Mouse (Mus musculus) embryonic facial prominence, embryonic 13.5 days (tissue): ENCODE data around the gene Fyb. TPM values are rescaled to one million over a fixed set of nuclear protein-coding genes. Genes with fewer than 3 reads are reported as not detected.
"Not testable (repeated sequence)": the region's sequence is repeated elsewhere in the genome, so short reads cannot be mapped to it uniquely, and the experiment has no call there.

Experiments used
- ATAC-seq: fragments of 200-750 bp; cut with Nextera tagmentation; 2 replicates; pipeline ENCODE4 v1.8.0; 2017; ENCODE audit warnings: low read depth; ENCODE audit not compliant: insufficient number of reproducible peaks, insufficient read depth, low FRiP score, low TSS enrichment
- H3K27ac ChIP-seq: fragments of 300-500 bp; sonication (generic); 2 replicates; pipeline ENCODE4 v1.5.1; 2015; ENCODE audit warnings: moderate library complexity, mild to moderate bottlenecking, inconsistent platforms
- H3K27me3 ChIP-seq: fragments of 300-500 bp; sonication (generic); 2 replicates; pipeline ENCODE4 v1.6.1; 2015; ENCODE audit warnings: mild to moderate bottlenecking, inconsistent platforms
- H3K36me3 ChIP-seq: fragments of 300-500 bp; sonication (generic); 2 replicates; pipeline ENCODE4 v1.6.1; 2015; ENCODE audit warnings: mild to moderate bottlenecking, inconsistent platforms
- H3K4me1 ChIP-seq: fragments of 300-500 bp; sonication (generic); 2 replicates; pipeline ENCODE4 v1.6.1; 2015; ENCODE audit warnings: inconsistent platforms
- H3K4me2 ChIP-seq: fragments of 300-500 bp; sonication (generic); 2 replicates; pipeline ENCODE4 v1.6.1; 2015; ENCODE audit warnings: moderate library complexity, mild to moderate bottlenecking, inconsistent platforms
- H3K4me3 ChIP-seq: fragments of 300-500 bp; sonication (generic); 2 replicates; pipeline ENCODE4 v1.5.1; 2015; ENCODE audit warnings: mild to moderate bottlenecking, inconsistent platforms
- H3K9ac ChIP-seq: fragments of 300-500 bp; sonication (generic); 2 replicates; pipeline ENCODE4 v1.6.1; 2015; ENCODE audit warnings: mild to moderate bottlenecking, inconsistent platforms
- H3K9me3 ChIP-seq: fragments of 300-500 bp; sonication (generic); 2 replicates; pipeline ENCODE4 v1.6.1; 2016; ENCODE audit warnings: inconsistent platforms
- WGBS: fragments of 180-500 bp; shearing (Covaris S2); methylation state at CpG from one replicate; pipeline ENCODE4 v1.1.7; 2015; ENCODE audit warnings: mixed read lengths; 5-methylcytosine and 5-hydroxymethylcytosine counted together
- polyA plus RNA-seq: library from polyadenylated mRNA; unstranded; fragments of >200 nt; fragmentation: Nextera tagmentation; extraction: Ambion mirVana; gene quantifications from 2 replicates; pipeline ENCODE4 v1.2.1, GENCODE M21; 2015

Fyb gene
- polyA plus RNA-seq, 1 experiment from 2014 or later, result 4.6 TPM

DNA sequence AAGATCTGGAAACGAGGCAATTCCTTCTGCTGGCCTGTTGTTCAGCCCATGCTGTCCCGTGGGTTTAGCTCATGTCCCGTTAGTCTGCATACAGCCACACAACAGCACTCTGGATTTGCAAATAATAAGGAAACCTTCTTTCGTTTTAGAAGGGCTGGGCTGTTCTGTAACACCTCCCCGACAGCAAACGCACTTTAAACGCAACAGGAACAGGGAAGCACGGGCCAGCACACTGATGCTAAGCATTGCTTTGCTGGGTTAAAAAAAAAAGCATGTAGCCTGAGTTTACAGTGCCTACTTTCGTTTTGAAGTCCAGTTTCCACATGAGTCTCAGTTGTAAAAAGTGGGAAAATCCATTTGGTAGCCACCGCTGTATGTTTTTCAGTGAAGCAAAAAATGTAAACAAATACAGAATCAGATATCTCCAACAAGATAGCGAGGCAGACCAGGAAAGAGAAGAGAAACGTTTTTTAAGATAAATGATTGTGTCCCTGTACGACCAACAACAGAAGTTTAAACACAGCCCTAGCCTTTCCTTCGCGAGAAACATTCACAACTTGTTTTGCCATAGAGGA is 56.6 kb downstream of the Fyb start:
- Histone ChIP-seq H3K9me3 (no peaks in the 10 kb centered on the region), H3K9ac (no peak overlapping the region), H3K27me3 (no peaks in the 10 kb centered on the region), H3K4me1 (peaks cover 9% of the 10 kb centered on the region), H3K4me2 (peak overlapping the region; percentile 38), H3K36me3 (no peaks in the 10 kb centered on the region), H3K4me3 (no peak overlapping the region), H3K27ac (peak overlapping the region; percentile 68)
- WGBS, result 70% methylated on average over 15 of the region's 15 CpGs
- no peak for ATAC-seq

DNA sequence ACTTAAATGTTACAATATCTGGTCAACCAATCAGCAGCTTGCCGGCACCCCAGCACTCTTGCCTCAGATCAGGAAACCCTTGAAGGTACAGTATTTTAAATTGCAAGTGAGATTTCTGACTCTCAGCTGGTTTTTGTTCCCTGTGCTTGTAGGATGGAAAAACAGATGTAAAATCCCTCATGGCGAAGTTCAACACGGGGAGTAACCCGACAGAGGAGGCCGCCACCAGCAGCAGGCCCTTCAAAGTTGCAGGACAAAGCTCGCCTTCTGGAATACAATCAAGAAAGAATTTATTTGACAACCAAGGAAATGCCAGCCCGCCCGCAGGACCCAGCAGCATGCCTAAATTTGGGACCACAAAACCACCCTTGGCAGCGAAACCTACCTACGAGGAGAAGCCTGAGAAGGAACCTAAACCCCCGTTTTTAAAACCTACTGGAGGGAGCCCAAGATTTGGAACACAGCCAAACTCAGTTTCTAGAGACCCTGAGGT is 57.2 kb downstream of the Fyb start:
- Histone ChIP-seq H3K9me3 (no peaks in the 10 kb centered on the region), H3K27me3 (no peaks in the 10 kb centered on the region), H3K4me3 (no peak overlapping the region), H3K9ac (no peak overlapping the region), H3K36me3 (no peaks in the 10 kb centered on the region), H3K4me1 (peaks cover 3% of the 10 kb centered on the region), H3K27ac (peak overlapping the region; percentile 68; the same call in 1 of the 2 replicates), H3K4me2 (peak overlapping the region; percentile 38)
- ATAC-seq, result peak; percentile 59; the same call in 1 of the 2 replicates
- WGBS, result 52% methylated on average over 11 of the region's 11 CpGs

DNA sequence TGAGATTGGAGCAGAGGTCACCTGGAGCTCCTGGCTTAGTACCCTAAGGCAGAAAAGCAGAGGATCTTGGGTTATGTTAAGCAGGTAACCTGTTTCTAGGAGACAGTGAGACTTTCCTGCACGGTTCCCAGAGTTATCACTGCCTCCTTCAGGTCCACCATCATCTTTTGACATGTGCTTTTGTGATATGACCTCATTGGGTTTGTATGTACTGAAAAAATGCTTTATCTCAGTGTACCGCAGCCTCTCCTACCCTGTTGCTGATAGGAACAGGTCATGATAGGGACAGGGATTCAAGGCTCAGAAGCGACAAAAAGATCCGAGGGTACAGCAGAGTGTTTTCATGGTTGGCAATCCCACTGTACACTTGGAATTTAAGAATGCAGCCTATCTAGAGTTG is 62.0 kb downstream of the Fyb start:
- whole genome bisulfite sequencing, result 93% methylated on average over 4 of the region's 4 CpGs
- Histone ChIP-seq H3K4me2 (no peak overlapping the region), H3K4me3 (no peak overlapping the region), H3K9me3 (no peaks in the 10 kb centered on the region), H3K36me3 (no peaks in the 10 kb centered on the region), H3K4me1 (peaks cover 14% of the 10 kb centered on the region; the same call in 1 of the 2 replicates), H3K27me3 (no peaks in the 10 kb centered on the region), H3K9ac (no peak overlapping the region), H3K27ac (no peak overlapping the region)
- no peak for ATAC-seq

DNA sequence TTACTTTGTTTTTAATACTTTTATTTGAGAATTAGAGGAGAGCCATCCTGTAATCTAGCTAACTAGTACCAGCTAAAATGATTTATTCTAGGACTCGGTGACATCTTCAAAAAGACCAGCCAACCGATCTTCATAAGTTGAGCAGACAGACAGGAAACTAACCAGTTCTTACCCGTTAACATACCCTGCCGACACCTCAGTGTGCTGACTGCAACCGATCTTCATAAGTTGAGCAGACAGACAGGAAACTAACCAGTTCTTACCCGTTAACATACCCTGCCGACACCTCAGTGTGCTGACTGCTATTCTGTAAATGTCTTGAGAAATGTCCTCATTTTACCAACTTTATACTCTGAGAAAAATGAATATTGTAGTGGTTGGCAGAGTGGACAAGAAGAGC is 63.7 kb downstream of the Fyb start:
- not testable (repeated sequence) for H3K27ac ChIP-seq, H3K9me3 ChIP-seq, H3K36me3 ChIP-seq, ATAC-seq, H3K9ac ChIP-seq, H3K27me3 ChIP-seq, H3K4me2 ChIP-seq, H3K4me3 ChIP-seq
- peaks cover 11% of the 10 kb centered on the region; the same call in 1 of the 2 replicates for H3K4me1 ChIP-seq
- 84% methylated on average over 7 of the region's 7 CpGs for WGBS

DNA sequence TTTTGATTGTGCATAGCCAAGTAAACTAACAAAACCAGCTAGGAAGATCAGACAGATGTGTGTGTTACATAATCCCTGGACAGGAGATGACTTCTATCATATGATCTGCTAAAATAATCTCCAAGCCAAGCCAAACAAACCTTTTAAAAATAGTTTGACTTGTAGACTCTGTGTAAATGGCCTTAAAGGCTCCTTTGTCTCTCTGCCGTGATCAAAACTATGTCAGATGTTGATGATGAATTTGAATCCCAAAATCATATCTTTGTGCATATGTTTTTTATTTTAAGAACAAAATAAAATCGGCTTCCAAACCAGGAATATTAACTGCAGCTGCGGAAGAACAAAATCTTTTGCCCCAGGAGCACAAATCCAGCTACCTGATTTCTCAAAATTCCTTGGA is 64.9 kb downstream of the Fyb start:
- no peak overlapping the region for H3K9ac ChIP-seq
- 26% methylated on average over 3 of the region's 3 CpGs for WGBS
- no peak overlapping the region for H3K4me2 ChIP-seq
- H3K4me1 ChIP-seq, result peaks cover 11% of the 10 kb centered on the region; the same call in 1 of the 2 replicates
- no peaks in the 10 kb centered on the region for H3K36me3 ChIP-seq
- no peak overlapping the region for H3K4me3 ChIP-seq
- ATAC-seq, result no peak
- H3K27me3 ChIP-seq, result no peaks in the 10 kb centered on the region
- no peak overlapping the region for H3K27ac ChIP-seq
- H3K9me3 ChIP-seq, result no peaks in the 10 kb centered on the region

DNA sequence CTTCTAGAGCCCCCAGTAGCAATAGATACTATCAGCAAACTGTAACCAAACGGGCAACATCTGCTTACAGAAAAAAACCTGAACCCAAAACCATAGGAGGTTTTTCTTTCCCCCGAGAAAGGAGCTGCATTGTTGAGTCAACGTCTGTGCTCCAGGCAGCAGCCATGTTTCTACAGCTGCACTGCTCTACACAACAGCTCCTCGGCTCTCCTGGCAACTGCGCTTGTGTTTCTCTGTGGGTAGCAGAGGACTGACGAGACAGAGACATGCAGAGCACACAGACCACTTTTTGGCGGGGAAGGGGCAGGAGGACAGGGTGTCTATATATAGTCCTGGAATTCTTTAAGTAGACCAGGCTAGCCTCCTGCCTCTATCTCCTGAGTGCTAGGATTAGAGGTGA is 65.5 kb downstream of the Fyb start:
- H3K4me2 ChIP-seq, result no peak overlapping the region
- no peak overlapping the region for H3K9ac ChIP-seq
- no peak for ATAC-seq
- WGBS, result 37% methylated on average over 7 of the region's 7 CpGs
- no peaks in the 10 kb centered on the region for H3K9me3 ChIP-seq
- H3K4me3 ChIP-seq, result no peak overlapping the region
- no peaks in the 10 kb centered on the region for H3K36me3 ChIP-seq
- peaks cover 11% of the 10 kb centered on the region; the same call in 1 of the 2 replicates for H3K4me1 ChIP-seq
- H3K27ac ChIP-seq, result peak overlapping the region; percentile 44
- no peaks in the 10 kb centered on the region for H3K27me3 ChIP-seq

DNA sequence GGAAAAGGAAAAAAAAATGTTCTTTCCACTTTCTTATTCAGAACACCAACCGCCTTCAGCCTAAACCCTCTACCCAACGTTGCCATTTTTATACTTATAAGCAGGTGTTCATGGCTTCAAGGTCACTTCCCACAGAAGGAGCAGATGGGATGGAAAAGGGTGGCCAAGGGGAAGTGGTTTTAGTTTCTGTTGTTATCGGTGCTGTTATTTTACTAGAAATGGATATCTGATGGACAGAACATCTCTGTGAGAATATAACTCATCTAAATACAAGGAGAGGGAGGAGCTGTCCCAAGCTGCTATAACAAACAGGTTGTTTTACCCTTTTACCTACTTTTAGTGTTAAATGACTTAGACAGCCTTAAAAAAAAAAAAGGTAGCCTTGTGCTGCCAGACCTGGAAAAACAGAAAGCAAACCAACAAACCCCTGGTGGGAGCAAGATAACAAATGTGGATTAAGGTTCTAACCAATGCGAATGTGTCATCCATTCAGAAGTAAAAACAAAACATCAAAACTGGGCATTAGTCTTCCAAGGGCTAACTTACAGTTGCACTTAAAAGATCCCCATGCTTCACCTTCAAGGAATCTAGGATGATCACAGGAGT is 68.3 kb downstream of the Fyb start:
- 89% methylated on average over 4 of the region's 4 CpGs for WGBS
- Histone ChIP-seq H3K4me3 (no peak overlapping the region), H3K4me2 (no peak overlapping the region), H3K27me3 (no peaks in the 10 kb centered on the region), H3K27ac (no peak overlapping the region), H3K9me3 (no peaks in the 10 kb centered on the region), H3K9ac (no peak overlapping the region), H3K36me3 (no peaks in the 10 kb centered on the region), H3K4me1 (peaks cover 11% of the 10 kb centered on the region; the same call in 1 of the 2 replicates)
- ATAC-seq, result no peak

DNA sequence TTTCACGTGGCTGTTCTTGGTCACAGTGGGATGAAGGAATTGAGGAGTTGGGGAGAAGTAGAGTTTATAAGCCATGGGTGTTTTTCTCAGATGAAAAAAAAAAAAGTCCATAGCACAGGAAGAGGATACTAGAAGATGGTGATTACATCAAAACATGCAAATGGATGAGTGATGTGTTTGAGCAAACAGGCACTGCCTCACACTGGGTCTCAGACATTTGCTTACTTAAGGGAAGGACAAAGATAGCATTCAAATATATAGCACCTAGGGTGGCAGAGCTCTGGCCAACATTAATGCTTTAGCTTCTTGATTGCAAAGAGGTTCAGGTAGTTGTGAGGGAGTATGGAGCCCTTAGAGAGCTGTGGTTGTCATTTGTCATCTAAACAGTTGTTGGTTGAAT is 68.9 kb downstream of the Fyb start:
- no peak overlapping the region for H3K27ac ChIP-seq
- no peaks in the 10 kb centered on the region for H3K27me3 ChIP-seq

GRCm38 (mm10) chr15:6592561-6593253 is 70.1 kb downstream of the Fyb start:
- no peak overlapping the region for H3K4me3 ChIP-seq
- H3K36me3 ChIP-seq, result no peaks in the 10 kb centered on the region
- H3K27ac ChIP-seq, result no peak overlapping the region
- no peaks in the 10 kb centered on the region for H3K27me3 ChIP-seq
- no peak overlapping the region for H3K9ac ChIP-seq
- H3K9me3 ChIP-seq, result no peaks in the 10 kb centered on the region
- no peak overlapping the region for H3K4me2 ChIP-seq
- no peak for ATAC-seq
- peaks cover 6% of the 10 kb centered on the region; the same call in 1 of the 2 replicates for H3K4me1 ChIP-seq
- WGBS, result 73% methylated on average over 5 of the region's 5 CpGs

More for the DNA sequence above, 68.9 kb downstream of the Fyb start:
- Histone ChIP-seq H3K9me3 (no peaks in the 10 kb centered on the region), H3K9ac (no peak overlapping the region), H3K4me2 (no peak overlapping the region), H3K4me1 (peaks cover 11% of the 10 kb centered on the region; the same call in 1 of the 2 replicates), H3K36me3 (no peaks in the 10 kb centered on the region), H3K4me3 (no peak overlapping the region)
- 57% methylated on average over 1 of the region's 1 CpGs for WGBS
- no peak for ATAC-seq

DNA sequence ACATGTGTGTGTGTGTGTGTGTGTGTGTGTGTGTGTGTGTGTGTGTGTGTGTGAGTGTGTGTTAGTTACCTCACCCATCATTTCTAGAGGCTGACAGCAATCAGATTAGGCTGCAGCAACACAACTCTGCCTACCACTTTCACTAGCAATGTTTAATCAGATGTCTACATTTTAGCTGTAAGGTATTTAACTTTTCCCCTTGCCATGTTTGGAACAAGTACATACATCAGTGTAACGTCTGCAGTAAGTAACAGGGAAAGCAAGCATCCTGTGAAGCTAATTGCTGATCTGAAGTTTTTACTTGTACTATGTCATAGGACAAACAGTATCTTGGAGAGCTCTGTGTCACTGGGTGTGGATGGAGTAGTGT is 70.6 kb downstream of the Fyb start:
- Histone ChIP-seq H3K9ac (no peak overlapping the region), H3K36me3 (no peaks in the 10 kb centered on the region), H3K9me3 (no peaks in the 10 kb centered on the region), H3K27ac (no peak overlapping the region), H3K27me3 (no peaks in the 10 kb centered on the region), H3K4me1 (0 out of 2 replicates have a peak, but pooled peaks cover 3% of the 10 kb centered on the region), H3K4me3 (no peak overlapping the region), H3K4me2 (no peak overlapping the region)
- no peak for ATAC-seq
- 74% methylated on average over 1 of the region's 1 CpGs for WGBS

DNA sequence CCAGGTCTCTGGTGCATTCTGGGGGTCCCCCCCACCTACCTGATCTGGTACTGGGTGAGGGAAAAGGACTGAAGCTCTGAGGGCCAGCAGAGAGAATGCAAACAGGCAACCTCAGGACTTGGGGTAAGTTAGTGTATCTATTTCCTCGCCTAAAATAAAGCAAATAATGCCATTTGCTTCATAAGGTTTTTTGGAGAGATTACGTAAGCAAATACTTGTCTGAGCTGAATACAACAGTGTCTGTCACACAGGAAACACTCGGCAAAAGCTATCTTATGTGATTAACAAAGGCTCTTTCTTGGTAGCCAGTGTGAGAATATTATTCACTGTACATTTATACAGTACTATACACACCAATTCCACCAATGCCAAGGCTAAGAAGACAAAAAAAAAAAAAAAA is 76.0 kb downstream of the Fyb start:
- H3K4me1 ChIP-seq, result no peaks in the 10 kb centered on the region
- H3K27ac ChIP-seq, result no peak overlapping the region
- H3K9me3 ChIP-seq, result no peaks in the 10 kb centered on the region
- no peak overlapping the region for H3K4me3 ChIP-seq
- H3K4me2 ChIP-seq, result no peak overlapping the region
- H3K9ac ChIP-seq, result no peak overlapping the region
- no peaks in the 10 kb centered on the region for H3K27me3 ChIP-seq
- no peak for ATAC-seq
- H3K36me3 ChIP-seq, result no peaks in the 10 kb centered on the region
- WGBS, result 70% methylated on average over 3 of the region's 3 CpGs

DNA sequence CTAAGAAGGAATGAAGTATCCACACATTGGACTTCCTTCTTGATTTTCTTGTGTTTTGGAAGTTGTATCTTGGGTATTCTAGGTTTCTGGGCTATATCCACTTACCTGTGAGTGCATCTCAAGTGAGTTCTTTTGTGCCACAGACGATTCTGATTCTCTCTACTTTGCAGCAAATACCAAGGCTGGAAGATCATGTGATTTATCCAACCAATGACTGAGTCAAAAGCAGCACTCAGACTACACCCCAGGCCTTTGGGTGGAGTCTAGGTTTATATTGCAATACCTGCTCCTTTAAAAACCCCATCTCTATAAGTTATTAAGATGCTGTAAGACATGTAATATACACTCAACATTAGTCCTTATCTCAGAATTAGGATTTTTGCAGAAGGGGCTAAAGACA is 77.7 kb downstream of the Fyb start:
- WGBS, result 82% methylated on average over 1 of the region's 1 CpGs
- Histone ChIP-seq H3K27me3 (no peaks in the 10 kb centered on the region), H3K27ac (no peak overlapping the region), H3K4me2 (no peak overlapping the region), H3K9me3 (no peaks in the 10 kb centered on the region), H3K4me1 (no peaks in the 10 kb centered on the region), H3K4me3 (no peak overlapping the region), H3K9ac (no peak overlapping the region), H3K36me3 (no peaks in the 10 kb centered on the region)
- ATAC-seq, result no peak
